Mouse (Mus musculus) spleen, adult 2 months (tissue): Measurements from ENCODE around the gene Nbas. TPM values are rescaled to one million over a fixed set of nuclear protein-coding genes. Genes with fewer than 3 reads are reported as not detected.

Source experiments
- DNase-seq, 2 experiments: peaks; one replicate each; pipeline versions ENCODE4 v3.0.0 to v3.0.0-alpha.2; 2012 to 2021; ENCODE audit warnings: low spot score in 2 of 2, low read depth in 1 of 2
- H3K27ac ChIP-seq: fragments of 200-500 bp; 2 replicates; pipeline ENCODE4 v1.5.1; 2012; ENCODE audit warnings: low read length, inconsistent platforms; ENCODE audit not compliant: insufficient read depth
- H3K27me3 ChIP-seq: fragments of 200-500 bp; 2 replicates; pipeline ENCODE4 v1.6.1; 2012; ENCODE audit warnings: mild to moderate bottlenecking, moderate library complexity, low read length, inconsistent platforms; ENCODE audit not compliant: control insufficient read depth, insufficient read depth
- H3K36me3 ChIP-seq: fragments of 200-500 bp; 2 replicates; pipeline ENCODE4 v1.6.1; 2012; ENCODE audit warnings: mild to moderate bottlenecking, low read length, inconsistent platforms; ENCODE audit not compliant: control insufficient read depth, insufficient read depth
- H3K4me1 ChIP-seq: fragments of 200-500 bp; 2 replicates; pipeline ENCODE4 v1.6.1; 2011; ENCODE audit warnings: inconsistent platforms; ENCODE audit not compliant: control insufficient read depth, insufficient read depth, insufficient read length
- H3K4me3 ChIP-seq: fragments of 200-500 bp; 2 replicates; pipeline ENCODE4 v1.5.1; 2011; ENCODE audit warnings: mild to moderate bottlenecking, inconsistent platforms; ENCODE audit not compliant: insufficient read depth, insufficient read length; ENCODE audit errors: extremely low read depth
- CTCF ChIP-seq: fragments of 200-500 bp; IDR thresholded peaks from 2 replicates; pipeline ENCODE4 v1.5.1; 2011; ENCODE audit warnings: mild to moderate bottlenecking, inconsistent platforms; ENCODE audit not compliant: insufficient read depth, insufficient read length, insufficient replicate concordance; ENCODE audit errors: extremely low read depth
- POLR2A ChIP-seq: fragments of 200-500 bp; IDR thresholded peaks from 2 replicates; pipeline ENCODE4 v1.6.1; 2011; ENCODE audit warnings: low read depth, low read length, inconsistent platforms
- WGBS: fragments of 180-500 bp; shearing (Covaris S2); methylation state at CpG from one replicate; pipeline ENCODE4 v1.1.7; 2018; 5-methylcytosine and 5-hydroxymethylcytosine counted together
- polyA plus RNA-seq: library from polyadenylated mRNA; depleted of rRNA; stranded (reverse); fragments of >200 nt; gene quantifications from 2 replicates; pipeline ENCODE4 v1.2.3, GENCODE M21; 2012

Gene Nbas
- polyA plus RNA-seq, 1 experiment, result 7.9 TPM

DNA sequence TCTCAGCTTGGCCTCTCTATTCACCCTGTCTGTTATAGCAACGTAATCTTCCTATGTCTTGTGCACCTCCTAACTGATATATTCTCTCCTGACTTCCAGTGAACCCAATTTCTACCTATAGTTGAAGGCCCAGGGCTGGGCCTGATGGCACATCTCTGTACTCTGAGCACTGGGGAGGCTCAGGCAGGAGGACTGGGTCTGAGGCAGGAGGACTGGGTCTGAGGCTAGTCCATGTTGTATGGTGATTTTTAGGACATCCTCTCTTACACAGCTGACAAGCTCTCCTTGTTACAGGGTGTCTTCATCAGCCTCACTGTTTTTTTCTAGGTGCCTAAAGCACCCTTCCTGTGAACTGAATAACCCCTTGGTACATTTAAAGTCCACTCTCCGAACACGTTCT lies 521 bp upstream of the Nbas start:
- peaks cover 5% of the 10 kb centered on the region; the same call in 1 of the 2 replicates for H3K4me1 ChIP-seq
- DNase-seq, result no peak
- TF ChIP-seq POLR2A (no peak), CTCF (no peak)
- H3K4me3 ChIP-seq, result peak overlapping the region; percentile 96; the same call in 1 of the 2 replicates
- no peaks in the 10 kb centered on the region for H3K27me3 ChIP-seq
- H3K36me3 ChIP-seq, result no peaks in the 10 kb centered on the region
- no peak overlapping the region for H3K27ac ChIP-seq
- WGBS, result 45% methylated on average over 3 of the region's 3 CpGs

DNA sequence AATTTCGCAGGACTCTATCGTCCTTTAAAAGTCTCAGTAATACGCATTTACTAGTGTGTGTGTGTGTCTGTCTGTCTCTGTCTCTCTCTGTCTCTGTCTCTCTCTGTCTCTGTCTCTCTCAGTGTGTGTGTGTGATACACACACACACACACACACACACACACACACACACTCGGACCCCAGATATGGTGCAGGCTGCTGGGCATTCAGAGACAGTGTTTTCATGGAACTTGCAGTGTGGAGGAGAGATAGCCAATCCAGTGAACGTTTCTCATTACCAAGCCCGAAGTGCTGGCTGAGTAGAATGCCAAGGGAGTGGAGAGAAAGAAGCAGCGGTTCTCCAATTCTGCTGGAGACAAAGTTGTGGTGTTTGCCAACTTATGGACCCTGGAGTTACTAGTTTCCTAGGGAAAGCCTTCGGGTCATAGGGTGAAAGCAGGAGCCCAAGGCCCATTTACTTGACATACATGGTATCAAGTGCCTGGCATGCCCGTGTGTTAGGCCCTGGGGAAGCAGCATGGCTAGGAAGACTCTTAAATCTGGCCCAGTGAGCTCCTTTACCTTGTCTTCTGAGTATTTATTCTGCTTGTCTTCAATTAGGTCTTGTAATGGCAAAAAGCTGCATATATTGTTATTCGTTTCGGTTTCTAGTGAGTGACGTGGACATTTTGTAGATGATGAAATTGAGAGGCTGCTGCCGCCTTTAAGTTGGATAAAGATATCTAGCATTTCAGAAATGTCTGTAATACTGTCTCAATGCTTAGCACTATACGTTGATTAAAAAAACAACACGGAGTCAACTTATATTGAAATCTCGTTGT lies 847 bp downstream of the Nbas start:
- H3K27ac ChIP-seq, result no peak overlapping the region
- WGBS, result 51% methylated on average over 16 of the region's 16 CpGs

DNA sequence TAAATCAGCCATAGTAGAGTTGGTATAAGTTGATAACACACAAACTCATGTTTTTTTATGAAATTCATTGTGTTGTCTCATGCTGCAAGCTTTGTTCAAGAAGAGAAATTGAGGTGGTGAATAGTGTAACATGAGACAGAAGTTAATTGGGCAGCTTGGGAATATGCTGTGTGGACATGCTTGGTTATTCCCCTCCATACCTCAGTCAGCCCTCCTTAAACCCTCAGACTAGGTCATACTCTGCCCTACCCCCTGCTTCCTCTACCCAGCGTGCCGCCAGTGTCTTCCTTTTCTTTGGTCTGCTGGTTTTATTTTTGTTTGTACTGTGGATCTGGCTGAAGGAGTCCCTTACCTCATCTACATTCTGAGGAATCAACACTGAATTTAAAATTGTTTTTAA lies 22.5 kb downstream of the Nbas start:
- H3K36me3 ChIP-seq, result peaks cover 2% of the 10 kb centered on the region; the same call in 1 of the 2 replicates
- WGBS, result 78% methylated on average over 2 of the region's 2 CpGs

More for the DNA sequence above, 847 bp downstream of the Nbas start:
- no peak for DNase-seq
- Histone ChIP-seq H3K4me3 (peak overlapping the region; percentile 96), H3K36me3 (peaks cover 2% of the 10 kb centered on the region; the same call in 1 of the 2 replicates), H3K27me3 (no peaks in the 10 kb centered on the region), H3K4me1 (peaks cover 5% of the 10 kb centered on the region; the same call in 1 of the 2 replicates)
- TF ChIP-seq CTCF (no peak), POLR2A (no peak)

DNA sequence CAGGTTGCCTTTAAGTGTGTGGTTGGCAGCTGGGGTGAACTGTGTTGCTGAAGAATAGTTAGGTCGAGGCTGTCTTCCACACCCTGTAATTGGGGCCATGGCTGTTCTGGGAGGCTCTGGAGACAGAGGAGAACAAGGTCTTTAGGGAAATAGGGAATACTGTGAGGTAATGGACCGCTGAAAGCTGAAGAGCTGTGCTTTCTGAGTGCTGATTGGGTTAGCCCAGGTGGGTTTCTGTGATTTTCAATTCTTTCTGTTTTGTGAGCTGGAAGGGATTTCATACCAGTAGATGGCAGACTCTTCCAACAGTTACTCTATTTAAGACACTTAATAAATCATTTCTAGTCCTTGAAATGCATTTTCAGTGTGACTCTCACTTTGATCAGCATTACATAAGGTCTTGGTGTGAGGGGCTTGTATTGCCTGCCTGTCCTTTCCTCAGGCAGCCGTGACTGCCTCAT lies 24.5 kb downstream of the Nbas start:
- WGBS, result 81% methylated on average over 3 of the region's 3 CpGs
- TF ChIP-seq CTCF (no peak), POLR2A (no peak)

More for the DNA sequence above, 22.5 kb downstream of the Nbas start:
- Histone ChIP-seq H3K4me3 (no peak overlapping the region), H3K4me1 (no peaks in the 10 kb centered on the region), H3K27ac (no peak overlapping the region), H3K27me3 (no peaks in the 10 kb centered on the region)
- no peak for DNase-seq
- TF ChIP-seq CTCF, result no peak
- TF ChIP-seq POLR2A, result no peak

DNA sequence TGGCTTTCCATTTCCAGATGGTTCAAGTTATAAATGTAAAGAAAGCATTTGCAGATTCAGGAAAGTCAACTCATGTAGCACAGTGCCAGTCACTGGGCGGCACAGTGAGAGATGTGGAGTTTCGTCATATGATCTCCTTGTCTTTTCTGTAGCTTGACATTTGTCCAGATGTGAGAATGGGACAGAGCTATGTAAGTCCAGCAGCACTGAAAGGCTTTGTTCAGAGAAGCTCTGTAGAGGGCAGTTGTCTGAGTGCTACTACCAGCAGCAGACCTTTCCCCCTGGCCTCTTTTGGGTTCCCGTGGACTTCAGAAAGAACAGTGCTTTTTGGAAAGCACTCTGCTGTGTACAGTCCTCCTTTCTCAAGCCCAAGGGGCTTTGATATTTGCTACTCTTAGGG lies 34.1 kb downstream of the Nbas start:
- Histone ChIP-seq H3K4me1 (no peaks in the 10 kb centered on the region), H3K36me3 (peaks cover 10% of the 10 kb centered on the region), H3K27me3 (no peaks in the 10 kb centered on the region), H3K27ac (no peak overlapping the region), H3K4me3 (no peak overlapping the region)
- DNase-seq, result no peak
- TF ChIP-seq CTCF (no peak), POLR2A (no peak)
- 97% methylated on average over 3 of the region's 3 CpGs for WGBS

More for the DNA sequence above, 24.5 kb downstream of the Nbas start:
- no peak for DNase-seq
- Histone ChIP-seq H3K4me1 (no peaks in the 10 kb centered on the region), H3K36me3 (peaks cover 4% of the 10 kb centered on the region; the same call in 1 of the 2 replicates), H3K27ac (no peak overlapping the region), H3K4me3 (no peak overlapping the region), H3K27me3 (no peaks in the 10 kb centered on the region)

DNA sequence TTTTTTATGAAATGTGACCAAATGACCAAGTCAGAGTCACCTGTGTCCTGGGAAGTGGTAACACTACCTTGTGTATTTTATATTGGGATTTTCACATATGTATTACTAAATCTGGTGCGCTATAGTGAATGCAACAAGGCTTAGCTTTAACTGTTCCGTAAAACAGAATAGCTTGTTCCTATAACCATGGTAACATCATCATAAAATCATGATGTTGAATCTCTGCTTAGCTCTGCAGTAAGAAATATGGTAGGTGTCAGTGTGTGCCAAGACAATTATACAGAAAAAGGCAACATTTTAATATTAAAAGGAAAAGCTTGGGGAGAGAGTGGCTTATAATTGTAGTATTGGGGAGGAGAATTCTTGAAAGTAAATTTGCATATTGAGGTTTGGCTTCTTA lies 45.0 kb downstream of the Nbas start:
- WGBS, result 97% methylated on average over 2 of the region's 2 CpGs
- H3K27ac ChIP-seq, result no peak overlapping the region
- H3K27me3 ChIP-seq, result no peaks in the 10 kb centered on the region
- no peak for DNase-seq
- peaks cover 1% of the 10 kb centered on the region; the same call in 1 of the 2 replicates for H3K36me3 ChIP-seq
- H3K4me1 ChIP-seq, result no peaks in the 10 kb centered on the region
- no peak overlapping the region for H3K4me3 ChIP-seq
- no peak for TF ChIP-seq POLR2A
- no peak for TF ChIP-seq CTCF

DNA sequence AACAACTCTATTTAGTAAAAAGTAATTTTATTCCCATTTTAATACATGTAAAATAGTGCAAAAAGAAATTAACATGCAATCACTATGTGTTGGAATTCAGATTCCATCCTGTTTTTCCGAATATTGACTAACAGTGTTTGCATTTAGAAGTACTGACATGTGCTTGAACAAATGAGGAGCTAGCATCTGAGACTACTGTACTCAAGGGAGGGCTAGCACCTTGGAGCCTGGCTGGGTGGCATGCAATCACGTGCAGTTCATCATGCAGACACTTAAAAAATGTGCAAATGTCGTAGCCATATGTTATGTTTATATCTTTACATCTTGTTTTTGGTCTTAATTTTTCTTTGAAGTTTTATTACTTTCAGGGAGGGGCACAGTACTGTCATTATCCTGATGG lies 45.5 kb downstream of the Nbas start:
- Histone ChIP-seq H3K27ac (no peak overlapping the region), H3K4me1 (no peaks in the 10 kb centered on the region), H3K36me3 (peaks cover 1% of the 10 kb centered on the region; the same call in 1 of the 2 replicates), H3K4me3 (no peak overlapping the region), H3K27me3 (no peaks in the 10 kb centered on the region)
- TF ChIP-seq POLR2A, result no peak
- no peak for TF ChIP-seq CTCF
- DNase-seq, result no peak
- WGBS, result 90% methylated on average over 3 of the region's 3 CpGs
